Mouse (Mus musculus): ENCODE results near the gene Dclk1. TPM values are rescaled to one million over a fixed set of nuclear protein-coding genes. Genes with fewer than 3 reads are reported as not detected.

Dclk1 gene
- total RNA-seq, 2 experiments from 2014 or later = 4.3 to 5.8 TPM

DNA sequence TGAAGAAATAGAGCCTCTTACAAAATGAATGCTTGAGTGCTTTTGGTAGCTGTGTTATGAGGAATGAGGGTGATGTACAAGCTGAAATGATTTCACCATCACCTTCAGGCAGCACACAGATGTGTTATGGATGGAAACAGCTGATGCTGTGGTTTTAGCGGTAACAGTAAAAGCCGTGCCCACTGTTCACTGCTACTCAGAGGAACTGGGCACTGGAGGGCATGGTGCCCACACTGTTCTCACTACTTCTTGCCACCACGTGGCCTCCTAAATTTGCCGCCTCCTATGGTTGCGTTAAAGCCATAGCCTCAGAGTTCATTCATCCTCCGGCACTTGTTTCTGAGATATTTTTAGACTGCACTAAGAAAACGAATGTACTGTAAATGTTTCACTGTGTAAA lies 18.0 kb downstream of the Dclk1 start:
- DNase-seq = no peak

GRCm38 (mm10) chr3:55266091-55266490 lies 23.9 kb downstream of the Dclk1 start:
- DNase-seq = no peak

GRCm38 (mm10) chr3:55269802-55270201 lies 27.6 kb downstream of the Dclk1 start:
- no peak for DNase-seq

- no peak for DNase-seq
Measured at GRCm38 (mm10) chr3:55270345-55270744, 28.2 kb downstream of the Dclk1 start.

- DNase-seq = no peak
Measured at GRCm38 (mm10) chr3:55270920-55271319, 28.8 kb downstream of the Dclk1 start.

DNA sequence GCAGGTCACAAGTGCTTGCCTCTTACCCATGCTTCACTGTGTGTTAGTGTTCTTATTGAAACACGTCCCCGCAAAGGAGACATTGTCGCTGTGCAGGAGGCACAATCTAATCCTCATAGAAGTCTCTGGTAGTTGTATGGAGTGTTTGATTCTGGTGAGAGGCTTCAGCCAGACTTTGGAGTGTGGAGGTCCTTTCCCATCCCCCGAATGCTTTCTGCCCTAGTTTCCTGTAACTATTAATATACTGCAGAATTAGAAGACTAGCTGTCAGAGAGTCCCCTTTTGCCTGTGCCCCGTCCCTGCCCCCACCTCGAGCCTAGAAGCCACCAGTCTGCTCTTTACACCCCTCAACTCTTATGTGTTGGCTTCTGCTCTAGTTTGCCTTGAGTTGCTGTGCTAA lies 30.4 kb downstream of the Dclk1 start:
- no peak for DNase-seq

- no peak for DNase-seq
Measured at GRCm38 (mm10) chr3:55276446-55276845, 34.3 kb downstream of the Dclk1 start.

- no peak for DNase-seq
Measured at GRCm38 (mm10) chr3:55276851-55277250, 34.7 kb downstream of the Dclk1 start.

GRCm38 (mm10) chr3:55277829-55278228 lies 35.7 kb downstream of the Dclk1 start:
- DNase-seq = no peak

GRCm38 (mm10) chr3:55279923-55280322 lies 37.8 kb downstream of the Dclk1 start:
- no peak for DNase-seq

DNA sequence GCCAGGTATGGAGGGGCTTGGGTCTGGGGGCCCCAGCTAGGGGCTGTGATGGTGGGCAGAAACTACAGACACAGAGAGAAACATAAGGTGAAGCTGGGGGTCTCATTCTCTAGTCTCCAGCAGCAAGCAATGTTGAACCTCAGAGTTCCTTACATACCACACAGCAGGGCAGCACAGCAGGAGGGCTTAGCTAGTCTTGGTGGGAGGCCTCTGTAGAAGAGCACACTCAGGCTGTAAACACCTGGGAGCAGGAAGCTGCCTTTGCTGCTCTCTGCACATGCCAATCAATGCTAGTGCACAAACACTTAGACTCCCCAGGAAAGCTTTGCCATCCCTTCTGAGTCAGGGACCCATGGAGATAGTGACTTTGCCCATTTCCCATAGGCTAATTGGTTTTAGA lies 38.3 kb downstream of the Dclk1 start:
- no peak for DNase-seq

GRCm38 (mm10) chr3:55284215-55284614 lies 42.1 kb downstream of the Dclk1 start:
- DNase-seq = no peak

GRCm38 (mm10) chr3:55288726-55289125 lies 46.6 kb downstream of the Dclk1 start:
- no peak for DNase-seq

GRCm38 (mm10) chr3:55291964-55292363 lies 49.8 kb downstream of the Dclk1 start:
- DNase-seq = no peak

DNA sequence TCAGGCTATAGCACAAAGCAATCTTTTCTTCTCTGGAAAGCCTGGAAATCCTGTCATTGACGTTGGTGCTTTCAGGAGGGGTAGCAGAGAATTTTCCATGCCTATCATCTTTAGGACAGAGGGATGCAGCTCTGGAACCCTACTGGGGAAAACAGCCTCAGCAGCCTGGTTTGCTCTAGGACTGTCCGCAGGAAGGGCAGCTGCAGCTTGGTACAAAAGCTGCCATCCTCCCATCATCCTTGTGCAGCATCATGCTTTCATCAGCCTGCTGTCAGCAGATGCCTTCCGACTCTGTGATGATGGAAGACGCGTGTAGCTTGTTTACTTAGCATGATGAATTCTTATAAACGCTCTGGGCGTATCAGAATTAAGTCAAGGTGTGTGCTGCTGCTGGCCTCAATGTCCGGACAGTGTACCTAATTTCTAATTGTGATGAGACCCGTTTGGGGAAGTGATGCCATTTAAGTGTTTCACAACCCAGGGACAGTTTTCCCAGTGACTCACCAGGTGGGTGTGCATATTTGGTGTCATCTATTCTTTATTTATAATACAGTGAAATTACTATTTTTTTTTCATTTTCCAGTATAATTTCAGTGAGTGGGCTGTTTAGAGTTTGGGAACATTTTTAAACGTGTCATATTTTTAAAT lies 50.7 kb downstream of the Dclk1 start:
- DNase-seq = no peak

DNA sequence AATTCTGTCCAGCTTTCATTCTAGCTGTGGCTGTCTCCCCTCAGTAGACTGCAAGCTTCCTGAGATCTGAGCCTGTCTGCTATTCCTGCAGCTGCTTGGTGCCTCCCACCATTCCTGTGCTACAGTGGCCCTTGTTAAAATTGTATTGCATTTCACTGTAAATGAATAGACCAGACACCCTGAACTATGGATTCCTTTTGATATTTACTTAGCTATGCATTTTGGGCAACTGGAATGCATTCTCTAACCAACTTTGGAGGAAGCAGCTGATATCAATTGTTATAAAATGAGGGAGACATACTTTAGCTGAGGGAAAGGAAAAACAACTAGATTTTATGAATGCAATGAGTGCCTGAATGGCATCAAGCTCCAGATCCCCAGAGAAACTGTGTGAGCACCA lies 63.5 kb downstream of the Dclk1 start:
- no peak for DNase-seq

GRCm38 (mm10) chr3:55307553-55308177 lies 65.5 kb downstream of the Dclk1 start:
- DNase-seq = peak; percentile 62 to 82

DNA sequence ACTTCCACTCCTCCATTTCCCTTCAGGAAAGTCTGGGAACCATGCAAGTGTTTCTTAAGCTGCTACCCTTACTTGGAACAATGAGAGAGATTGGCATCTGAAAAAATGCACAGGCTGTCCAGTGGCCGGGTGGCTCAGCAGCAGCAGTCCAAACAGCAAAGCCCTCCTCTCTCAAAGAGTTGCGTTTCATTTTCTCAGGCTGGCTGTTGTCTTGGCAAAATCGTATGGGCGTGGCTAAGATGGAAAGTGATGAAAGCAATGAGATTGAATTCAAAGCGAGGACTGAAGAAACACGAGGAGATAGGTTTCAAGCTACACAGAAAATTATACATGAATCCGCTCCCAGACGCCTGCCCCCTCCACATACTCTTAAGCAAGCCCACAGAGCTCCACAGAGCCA lies 67.8 kb downstream of the Dclk1 start:
- no peak for DNase-seq

- DNase-seq = no peak
Measured at GRCm38 (mm10) chr3:55315827-55316226, 73.7 kb downstream of the Dclk1 start.

DNA sequence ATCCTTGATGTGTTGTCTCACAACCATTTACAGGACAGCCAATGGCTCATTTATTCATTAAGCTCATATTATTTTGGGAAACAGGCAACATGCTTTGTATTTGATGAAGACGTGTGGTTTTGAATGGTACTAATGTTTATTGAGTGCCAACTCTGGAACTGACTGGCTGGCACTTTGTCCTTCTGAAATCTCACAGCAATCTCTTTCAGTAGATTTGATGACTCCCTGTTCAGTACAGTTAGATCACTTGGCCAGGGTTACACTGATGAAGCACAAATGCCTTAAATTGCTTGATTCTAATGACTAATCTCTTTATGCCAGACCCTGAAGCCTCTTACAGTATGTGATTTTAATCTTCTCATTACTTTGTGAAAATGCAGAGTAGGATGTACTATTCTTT lies 75.9 kb downstream of the Dclk1 start:
- DNase-seq = no peak

- DNase-seq = no peak
Measured at GRCm38 (mm10) chr3:55320572-55320971, 78.4 kb downstream of the Dclk1 start.

DNA sequence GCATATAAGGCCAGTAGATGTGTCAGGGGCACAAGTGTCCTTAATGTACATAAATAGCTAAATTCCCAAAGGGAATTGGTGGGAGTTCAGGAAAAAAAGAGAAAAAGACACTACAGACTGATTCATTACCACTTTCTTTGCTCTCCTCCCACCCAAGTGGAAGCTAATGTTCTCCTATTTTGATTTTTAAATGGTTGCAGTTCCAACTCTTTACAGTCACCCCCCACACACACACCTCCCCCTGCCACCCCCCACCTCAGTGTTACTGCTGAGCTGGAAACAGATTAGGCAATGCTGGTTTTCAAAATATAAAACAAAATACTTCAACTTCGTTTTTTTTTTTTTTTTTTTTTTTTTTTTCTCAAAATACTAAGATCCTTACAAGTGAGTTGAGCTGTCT lies 81.9 kb downstream of the Dclk1 start:
- DNase-seq = no peak

DNA sequence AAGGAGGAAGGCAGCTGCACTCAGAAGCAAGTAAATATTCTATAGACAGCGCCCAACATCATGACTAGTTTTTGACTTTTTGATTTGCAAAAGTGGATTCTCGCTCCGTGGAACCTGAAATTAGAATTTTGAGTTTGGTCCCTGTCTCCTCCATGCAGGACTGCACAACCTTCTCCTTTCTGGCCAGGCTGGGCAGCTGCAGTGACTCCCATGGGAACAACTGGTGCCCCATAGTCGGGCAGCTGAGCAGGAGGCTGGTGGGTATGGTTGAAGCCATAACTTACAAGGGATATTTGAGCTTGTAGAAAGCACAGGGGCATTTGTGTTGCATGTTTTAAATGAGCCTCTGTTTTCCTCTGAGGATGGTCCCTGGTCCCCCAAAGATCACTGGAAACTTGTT lies 88.3 kb downstream of the Dclk1 start:
- DNase-seq = no peak

- DNase-seq = no peak
Measured at GRCm38 (mm10) chr3:55331694-55332093, 89.5 kb downstream of the Dclk1 start.

Data from heart, adult 18-20 months (tissue).